Mouse (Mus musculus): ENCODE measurements around the gene Iqgap3. TPM values are rescaled to one million over a fixed set of nuclear protein-coding genes. Genes with fewer than 3 reads are reported as not detected.

The Iqgap3 gene
- total RNA-seq (2023), result under 1 TPM; 0.27 to 0.32 TPM

GRCm38 (mm10) chr3:88081345-88082223 lies at the start of gene Iqgap3:
Iqgap3 (plus strand) TSS chr3:88081971.

DNA sequence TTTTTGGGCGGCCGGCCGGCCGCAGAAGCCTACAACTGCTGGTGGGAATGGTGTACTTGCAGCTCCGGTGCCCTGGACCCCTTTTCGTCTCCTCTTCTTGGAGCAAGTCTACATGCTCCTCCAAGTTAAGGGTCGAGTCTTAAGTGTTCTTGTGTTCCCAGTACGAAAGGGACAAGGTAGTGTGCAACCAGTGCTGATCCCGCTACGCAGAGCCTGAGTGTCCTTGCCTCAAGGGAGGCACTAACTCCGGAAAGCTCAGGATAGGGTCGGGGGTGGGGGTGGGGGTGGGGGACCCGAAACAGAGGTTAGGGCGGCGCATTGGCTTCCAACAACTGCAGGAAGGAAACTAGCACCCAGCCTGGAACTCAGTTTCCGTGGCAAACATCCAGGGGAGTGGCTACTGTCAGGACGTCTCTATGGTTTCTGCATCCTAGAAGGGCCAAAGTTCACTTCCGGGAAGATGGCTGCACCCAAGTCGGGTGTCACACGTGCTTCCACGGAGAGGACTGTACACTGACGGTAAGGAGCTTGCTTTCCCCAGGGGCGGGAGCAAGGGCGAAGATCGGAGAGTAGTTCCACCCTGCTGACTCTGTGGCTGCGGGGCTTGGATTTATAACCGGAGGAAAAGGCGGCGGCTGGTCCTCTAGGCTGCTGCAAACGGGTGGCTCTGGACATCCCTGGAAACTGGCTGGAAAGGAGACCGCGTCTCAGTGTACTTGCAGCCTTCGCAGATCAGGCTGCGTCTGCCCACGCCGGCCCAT lies 38.9 kb upstream of the Iqgap3 start, which contains the start of gene Gpatch4:
Gene Gpatch4 (plus strand): TSS at position 448 of the 761 bp plus-strand sequence.

GRCm38 (mm10) chr3:88057902-88058696 lies 23.7 kb upstream of the Iqgap3 start, which contains the start of gene Naxe:
Naxe (minus strand) TSS chr3:88058495.

GRCm38 (mm10) chr3:88078204-88078603 lies 3.6 kb upstream of the Iqgap3 start, which contains the start of gene Ttc24:
Ttc24 (minus strand) TSS chr3:88078304.

DNA sequence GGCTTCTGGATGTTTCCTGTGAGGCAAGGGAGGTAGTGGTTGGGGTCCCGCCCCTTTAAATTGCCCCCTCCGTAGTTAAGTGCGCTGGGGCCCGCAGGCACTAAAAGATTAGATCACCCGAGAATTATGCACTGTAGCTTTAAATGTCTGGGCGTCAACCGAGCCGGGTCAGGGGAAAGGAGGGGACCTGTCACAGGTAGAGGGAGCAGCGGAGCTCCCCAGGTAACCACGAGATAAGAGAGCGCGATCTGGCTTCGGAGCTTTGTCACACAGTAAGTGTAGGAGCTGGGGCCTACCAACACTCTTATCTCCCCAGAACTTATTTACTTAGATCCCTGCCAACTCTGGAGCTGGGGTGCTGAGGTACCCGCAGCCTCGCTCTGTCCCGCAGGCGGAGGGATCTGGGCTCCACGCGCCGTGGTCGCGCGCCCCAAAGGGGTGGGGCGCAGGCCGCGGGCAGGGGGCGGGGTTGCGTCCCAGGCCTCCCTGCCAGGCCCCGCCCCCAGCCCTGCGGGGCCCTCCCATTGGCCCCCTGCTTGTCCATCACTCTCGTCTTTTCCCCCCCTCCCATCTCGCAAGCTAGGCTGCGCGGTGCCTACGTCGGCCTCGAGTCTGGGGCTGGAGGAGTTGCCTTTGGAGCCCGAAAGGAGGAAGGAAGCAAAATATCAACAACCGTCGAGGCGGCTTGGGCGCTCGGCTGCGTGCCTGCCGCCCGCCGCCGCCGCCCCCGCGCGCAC lies 60.2 kb downstream of the Iqgap3 start, which contains the start of gene Mef2d:
Gene Mef2d (plus strand): TSS at position 586 of the 737 bp plus-strand sequence.

Other genes starting within 250 kb of the Iqgap3 start
- gene Sh2d2a, start 235.2 kb upstream of the Iqgap3 start, total RNA-seq (2023), result 10 to 100 TPM; 29.2 to 32.6 TPM
- gene Prcc, start 196.4 kb upstream of the Iqgap3 start, total RNA-seq (2023), result 10 to 100 TPM; 56.5 to 62.3 TPM
- gene Hdgf, start 175.7 kb upstream of the Iqgap3 start, total RNA-seq (2023), result 10 to 100 TPM; 83.0 to 85.0 TPM
- 100 to 1,000 TPM; 134 to 154 TPM for gene Mrpl24, start 162.5 kb upstream of the Iqgap3 start, total RNA-seq (2023)
- gene Isg20l2, start 151.7 kb upstream of the Iqgap3 start, total RNA-seq (2023), result 10 to 100 TPM; 65.3 to 67.4 TPM
- gene Rrnad1, start 151.3 kb upstream of the Iqgap3 start, total RNA-seq (2023), result 10 to 100 TPM; 41.3 to 46.0 TPM
- gene Crabp2, start 133.3 kb upstream of the Iqgap3 start, total RNA-seq (2023), result 1 to 10 TPM in 1 of 2 experiments, not detected in 1; 3.1 TPM
- not detected for gene Nes, start 110.9 kb upstream of the Iqgap3 start, total RNA-seq (2023)
- gene Bcan, start 81.7 kb upstream of the Iqgap3 start, total RNA-seq (2023), result not detected
- gene Hapln2, start 54.4 kb upstream of the Iqgap3 start, total RNA-seq (2023), result not detected
- 10 to 100 TPM; 15.8 to 15.9 TPM for gene Gpatch4, start 38.9 kb upstream of the Iqgap3 start, total RNA-seq (2023)
- 10 to 100 TPM; 38.3 to 38.9 TPM for gene Naxe, start 23.5 kb upstream of the Iqgap3 start, total RNA-seq (2023)
- gene Ttc24, start 3.7 kb upstream of the Iqgap3 start, total RNA-seq (2023), result not detected
- 100 to 1,000 TPM; 280 to 371 TPM for gene Mef2d, start 60.4 kb downstream of the Iqgap3 start, total RNA-seq (2023)
- not detected for gene Rhbg, start 172.7 kb downstream of the Iqgap3 start, total RNA-seq (2023)
- gene Gm38392, start 205.2 kb downstream of the Iqgap3 start, total RNA-seq (2023), result under 1 TPM in 1 of 2 experiments, not detected in 1; 0.47 TPM
- 1 to 10 TPM; 4.0 to 6.8 TPM for gene Tsacc, start 215.0 kb downstream of the Iqgap3 start, total RNA-seq (2023)
- 100 to 1,000 TPM; 160 to 212 TPM for gene Cct3, start 215.1 kb downstream of the Iqgap3 start, total RNA-seq (2023)
- gene Glmp, start 243.1 kb downstream of the Iqgap3 start, total RNA-seq (2023), result 100 to 1,000 TPM; 123 to 143 TPM

All from B cell, adult 67 days (primary cell).